Mouse (Mus musculus): Measurements from ENCODE around the gene Eipr1. TPM values are rescaled to one million over a fixed set of nuclear protein-coding genes. Genes with fewer than 3 reads are reported as not detected.

The Eipr1 gene
- total and polyA plus RNA-seq, 2 experiments from 2014 or later, result 60.8 to 66.6 TPM

GRCm38 (mm10) chr12:28786310-28786709 lies 34.7 kb downstream of the Eipr1 start:
- H3K4me3 ChIP-seq (ENCODE audit: low read depth, low read length), result no peak overlapping the region
- H3K4me2 ChIP-seq (ENCODE audit: low read depth), result no peak overlapping the region
- no peaks in the 10 kb centered on the region for H3K27me3 ChIP-seq (ENCODE audit: insufficient read depth, low read length)
- H3K4me1 ChIP-seq (ENCODE audit: insufficient read depth), result no peaks in the 10 kb centered on the region
- DNase-seq (no peak), ATAC-seq (no peak)
- H3K9ac ChIP-seq, result no peak overlapping the region
- no peaks in the 10 kb centered on the region for H3K36me3 ChIP-seq (ENCODE audit: insufficient read depth)
- 89% methylated on average over 6 of the region's 6 CpGs for WGBS
- TF ChIP-seq CTCF (IDR thresholded peaks at IDR 0.05; ENCODE audit: low read depth), result no peak
- no peaks in the 10 kb centered on the region for H3K9me3 ChIP-seq (ENCODE audit: low read length)
- H3K27ac ChIP-seq (ENCODE audit: low read depth, low read length), result no peak overlapping the region

GRCm38 (mm10) chr12:28792613-28793012 lies 41.0 kb downstream of the Eipr1 start:
- H3K36me3 ChIP-seq (ENCODE audit: insufficient read depth), result no peaks in the 10 kb centered on the region
- TF ChIP-seq CTCF (IDR thresholded peaks at IDR 0.05; ENCODE audit: low read depth), result no peak
- DNase-seq, result no peak
- no peak overlapping the region for H3K9ac ChIP-seq
- H3K4me2 ChIP-seq (ENCODE audit: low read depth), result no peak overlapping the region
- WGBS, result 58% methylated on average over 3 of the region's 3 CpGs
- H3K27me3 ChIP-seq (ENCODE audit: insufficient read depth, low read length), result no peaks in the 10 kb centered on the region
- no peak overlapping the region for H3K4me3 ChIP-seq (ENCODE audit: low read depth, low read length)
- 0 out of 2 replicates have a peak, but pooled peaks cover 3% of the 10 kb centered on the region for H3K4me1 ChIP-seq (ENCODE audit: insufficient read depth)
- no peaks in the 10 kb centered on the region for H3K9me3 ChIP-seq (ENCODE audit: low read length)
- peak; percentile 20; the same call in 1 of the 2 replicates for ATAC-seq
- no peak overlapping the region for H3K27ac ChIP-seq (ENCODE audit: low read depth, low read length)

GRCm38 (mm10) chr12:28793715-28794114 lies 42.1 kb downstream of the Eipr1 start:
- no peak overlapping the region for H3K9ac ChIP-seq
- H3K36me3 ChIP-seq (ENCODE audit: insufficient read depth), result no peaks in the 10 kb centered on the region
- H3K27ac ChIP-seq (ENCODE audit: low read depth, low read length), result no peak overlapping the region
- no peaks in the 10 kb centered on the region for H3K9me3 ChIP-seq (ENCODE audit: low read length)
- no peak overlapping the region for H3K4me3 ChIP-seq (ENCODE audit: low read depth, low read length)
- H3K4me2 ChIP-seq (ENCODE audit: low read depth), result no peak overlapping the region
- H3K4me1 ChIP-seq (ENCODE audit: insufficient read depth), result 0 out of 2 replicates have a peak, but pooled peaks cover 3% of the 10 kb centered on the region
- DNase-seq (no peak), ATAC-seq (no peak)
- H3K27me3 ChIP-seq (ENCODE audit: insufficient read depth, low read length), result no peaks in the 10 kb centered on the region
- 58% methylated on average over 2 of the region's 2 CpGs for WGBS
- no peak for TF ChIP-seq CTCF (IDR thresholded peaks at IDR 0.05; ENCODE audit: low read depth)

- Histone ChIP-seq H3K27ac (ENCODE audit: low read depth, low read length) (no peak overlapping the region), H3K4me3 (ENCODE audit: low read depth, low read length) (no peak overlapping the region), H3K9ac (no peak overlapping the region), H3K4me2 (ENCODE audit: low read depth) (no peak overlapping the region), H3K36me3 (ENCODE audit: insufficient read depth) (no peaks in the 10 kb centered on the region), H3K9me3 (ENCODE audit: low read length) (no peaks in the 10 kb centered on the region), H3K27me3 (ENCODE audit: insufficient read depth, low read length) (no peaks in the 10 kb centered on the region), H3K4me1 (ENCODE audit: insufficient read depth) (0 out of 2 replicates have a peak, but pooled peaks cover 8% of the 10 kb centered on the region)
- ATAC-seq, result no peak
- WGBS, result 67% methylated on average over 3 of the region's 3 CpGs
- TF ChIP-seq CTCF (IDR thresholded peaks at IDR 0.05; ENCODE audit: low read depth), result no peak
- DNase-seq, result no peak
Measured at GRCm38 (mm10) chr12:28795041-28795440, 43.4 kb downstream of the Eipr1 start.

GRCm38 (mm10) chr12:28796881-28797420 lies 45.3 kb downstream of the Eipr1 start:
- TF ChIP-seq CTCF (IDR thresholded peaks at IDR 0.05; ENCODE audit: low read depth), result no peak
- H3K27ac ChIP-seq (ENCODE audit: low read depth, low read length), result no peak overlapping the region
- DNase-seq, result no peak

GRCm38 (mm10) chr12:28799798-28800411 lies 48.3 kb downstream of the Eipr1 start:
- ATAC-seq, result peak; percentile 57
- DNase-seq, result no peak
- 0 out of 2 replicates have a peak, but pooled peaks cover 8% of the 10 kb centered on the region for H3K4me1 ChIP-seq (ENCODE audit: insufficient read depth)
- no peaks in the 10 kb centered on the region for H3K36me3 ChIP-seq (ENCODE audit: insufficient read depth)
- no peak overlapping the region for H3K4me2 ChIP-seq (ENCODE audit: low read depth)
- WGBS, result 24% methylated on average over 11 of the region's 11 CpGs
- no peaks in the 10 kb centered on the region for H3K27me3 ChIP-seq (ENCODE audit: insufficient read depth, low read length)
- H3K4me3 ChIP-seq (ENCODE audit: low read depth, low read length), result no peak overlapping the region
- H3K27ac ChIP-seq (ENCODE audit: low read depth, low read length), result no peak overlapping the region
- no peaks in the 10 kb centered on the region for H3K9me3 ChIP-seq (ENCODE audit: low read length)
- no peak for TF ChIP-seq CTCF (IDR thresholded peaks at IDR 0.05; ENCODE audit: low read depth)
- H3K9ac ChIP-seq, result peak overlapping the region; percentile 6; the same call in 1 of the 2 replicates

More at GRCm38 (mm10) chr12:28796881-28797420, 45.3 kb downstream of the Eipr1 start:
- no peaks in the 10 kb centered on the region for H3K36me3 ChIP-seq (ENCODE audit: insufficient read depth)
- no peak overlapping the region for H3K4me2 ChIP-seq (ENCODE audit: low read depth)
- H3K27me3 ChIP-seq (ENCODE audit: insufficient read depth, low read length), result no peaks in the 10 kb centered on the region
- no peaks in the 10 kb centered on the region for H3K9me3 ChIP-seq (ENCODE audit: low read length)
- ATAC-seq, result no peak
- 0 out of 2 replicates have a peak, but pooled peaks cover 8% of the 10 kb centered on the region for H3K4me1 ChIP-seq (ENCODE audit: insufficient read depth)
- H3K9ac ChIP-seq, result no peak overlapping the region
- H3K4me3 ChIP-seq (ENCODE audit: low read depth, low read length), result no peak overlapping the region

GRCm38 (mm10) chr12:28800423-28800822 lies 48.8 kb downstream of the Eipr1 start:
- DNase-seq, result no peak
- Histone ChIP-seq H3K27ac (ENCODE audit: low read depth, low read length) (no peak overlapping the region), H3K27me3 (ENCODE audit: insufficient read depth, low read length) (no peaks in the 10 kb centered on the region), H3K36me3 (ENCODE audit: insufficient read depth) (no peaks in the 10 kb centered on the region), H3K4me1 (ENCODE audit: insufficient read depth) (0 out of 2 replicates have a peak, but pooled peaks cover 4% of the 10 kb centered on the region), H3K4me2 (ENCODE audit: low read depth) (no peak overlapping the region), H3K9me3 (ENCODE audit: low read length) (no peaks in the 10 kb centered on the region), H3K9ac (peak overlapping the region; percentile 6; the same call in 1 of the 2 replicates), H3K4me3 (ENCODE audit: low read depth, low read length) (no peak overlapping the region)
- 46% methylated on average over 4 of the region's 4 CpGs for WGBS
- peak; percentile 12; the same call in 1 of the 2 replicates for ATAC-seq
- TF ChIP-seq CTCF (IDR thresholded peaks at IDR 0.05; ENCODE audit: low read depth), result no peak
